Mouse (Mus musculus): Measurements from ENCODE around the gene Gtf3c2.
"Not testable (repeated sequence)": the region's sequence is repeated elsewhere in the genome, so short reads cannot be mapped to it uniquely, and the experiment has no call there.

Gene Gtf3c2

GRCm38 (mm10) chr5:31179766-31180630, at the start of gene Gtf3c2, which contains the start of gene Gm29609:
Gtf3c2 (minus strand) TSS chr5:31180144.
Gm29609 (minus strand) TSS chr5:31179911.
- DNase-seq = peak; percentile 96

GRCm38 (mm10) chr5:31226641-31227040, 46.7 kb upstream of the Gtf3c2 start:
- no peak for DNase-seq

GRCm38 (mm10) chr5:31222696-31223095, 42.8 kb upstream of the Gtf3c2 start:
- DNase-seq = no peak

- peak; percentile 69 for DNase-seq
These were observed 41.5 kb upstream of the Gtf3c2 start for GRCm38 (mm10) chr5:31221304-31221945.

GRCm38 (mm10) chr5:31220448-31221303, 40.7 kb upstream of the Gtf3c2 start, which contains the start of gene Ppm1g:
Ppm1g (minus strand) TSS chr5:31220687.
- peak; percentile 99 for DNase-seq

- DNase-seq = peak; percentile 71
These were observed 40.0 kb upstream of the Gtf3c2 start for GRCm38 (mm10) chr5:31219911-31220447.

- DNase-seq = no peak
These were observed 39.5 kb upstream of the Gtf3c2 start for GRCm38 (mm10) chr5:31219474-31219873.

- DNase-seq = peak; percentile 45
These were observed 39.1 kb upstream of the Gtf3c2 start for GRCm38 (mm10) chr5:31219070-31219469.

GRCm38 (mm10) chr5:31218294-31218693, 38.4 kb upstream of the Gtf3c2 start:
- no peak for DNase-seq

GRCm38 (mm10) chr5:31216554-31216953, 36.6 kb upstream of the Gtf3c2 start:
- DNase-seq = not testable (repeated sequence)

- no peak for DNase-seq
These were observed 24.5 kb upstream of the Gtf3c2 start for GRCm38 (mm10) chr5:31204421-31204820.

- no peak for DNase-seq
These were observed 23.9 kb upstream of the Gtf3c2 start for GRCm38 (mm10) chr5:31203866-31204265.

- no peak for DNase-seq
These were observed 23.0 kb upstream of the Gtf3c2 start for GRCm38 (mm10) chr5:31202933-31203332.

- DNase-seq = peak; percentile 96
These were observed 22.0 kb upstream of the Gtf3c2 start, which contains the start of gene Zfp513 for GRCm38 (mm10) chr5:31201742-31202590. Zfp513 (minus strand) TSS chr5:31202303.

- DNase-seq = no peak
These were observed 21.2 kb upstream of the Gtf3c2 start for GRCm38 (mm10) chr5:31201042-31201741.

- peak; percentile 47 for DNase-seq
These were observed 20.4 kb upstream of the Gtf3c2 start for GRCm38 (mm10) chr5:31200327-31200768.

GRCm38 (mm10) chr5:31199893-31200292, 19.9 kb upstream of the Gtf3c2 start:
- peak; percentile 44 for DNase-seq

- DNase-seq = peak; percentile 21
These were observed 19.5 kb upstream of the Gtf3c2 start for GRCm38 (mm10) chr5:31199321-31199892.

GRCm38 (mm10) chr5:31198616-31199320, 18.8 kb upstream of the Gtf3c2 start:
- no peak for DNase-seq

GRCm38 (mm10) chr5:31198170-31198569, 18.2 kb upstream of the Gtf3c2 start:
- peak; percentile 17 for DNase-seq

Measured in kidney, postnatal 10 days (tissue).